Mouse (Mus musculus): ENCODE measurements at regions not wholly inside any gene's neighbourhood (a gene's known extent, or its start where the extent isn't known, plus 50 kb on each side); places are given as distances from the start of the nearest gene placed in this dataset.

DNA sequence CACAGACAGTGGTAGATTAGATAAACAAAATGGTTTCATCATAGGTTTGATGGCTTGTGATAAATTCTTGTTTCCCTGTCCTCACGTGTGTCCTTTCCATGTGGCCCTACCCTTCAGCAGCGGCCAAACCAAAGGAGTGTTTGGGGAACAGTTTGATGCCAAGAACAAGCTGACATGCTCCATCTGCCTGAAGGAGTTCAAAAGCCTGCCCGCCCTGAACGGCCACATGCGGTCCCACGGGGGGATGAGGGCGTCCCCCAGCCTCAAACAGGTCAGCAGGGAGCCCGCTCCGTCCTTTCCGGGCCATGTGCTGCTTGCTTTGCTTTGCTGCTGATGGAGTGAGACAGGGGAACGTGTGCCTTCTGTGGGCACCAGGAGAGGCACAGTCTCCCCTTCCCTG, 51.0 kb upstream of the Mrps10 start:
- TF ChIP-seq CTCF (IDR thresholded peaks at IDR 0.05; ENCODE audit: low read depth, low read length) (no peak), POLR2A (IDR thresholded peaks at IDR 0.05; ENCODE audit: extremely low read depth, insufficient read depth, low read length) (no peak)
- Histone ChIP-seq H3K4me3 (ENCODE audit: insufficient read depth, low read depth, low read length) (no peak overlapping the region), H3K27ac (replicated peaks; ENCODE audit: insufficient read depth, low read depth, low read length) (no peak overlapping the region), H3K79me2 (ENCODE audit: control insufficient read depth, insufficient read depth, low read length) (no peaks in the 10 kb centered on the region), H3K9ac (ENCODE audit: low read depth, low read length) (no peak overlapping the region), H3K36me3 (ENCODE audit: control insufficient read depth, insufficient read depth, low read length) (no peaks in the 10 kb centered on the region), H3K4me1 (ENCODE audit: control insufficient read depth, insufficient read depth, low read length) (no peaks in the 10 kb centered on the region), H3K27me3 (ENCODE audit: control insufficient read depth, insufficient read depth, low read length) (no peaks in the 10 kb centered on the region)
- DNase-seq (ENCODE audit: extremely low read depth, low read depth, low spot score) = no peak
- 94% methylated on average over 11 of the region's 11 CpGs for WGBS

GRCm38 (mm10) chr17:47313162-47313561, 55.5 kb upstream of the Mrps10 start:
- Histone ChIP-seq H3K27ac (replicated peaks; ENCODE audit: insufficient read depth, low read depth, low read length) (no peak overlapping the region), H3K4me3 (ENCODE audit: insufficient read depth, low read depth, low read length) (no peak overlapping the region), H3K9ac (ENCODE audit: low read depth, low read length) (no peak overlapping the region), H3K36me3 (ENCODE audit: control insufficient read depth, insufficient read depth, low read length) (no peaks in the 10 kb centered on the region), H3K27me3 (ENCODE audit: control insufficient read depth, insufficient read depth, low read length) (no peaks in the 10 kb centered on the region), H3K79me2 (ENCODE audit: control insufficient read depth, insufficient read depth, low read length) (no peaks in the 10 kb centered on the region), H3K4me1 (ENCODE audit: control insufficient read depth, insufficient read depth, low read length) (no peaks in the 10 kb centered on the region)
- DNase-seq (ENCODE audit: extremely low read depth, low read depth, low spot score) = no peak
- WGBS = 99% methylated on average over 7 of the region's 7 CpGs
- peak; percentile 25; the same call in 1 of the 2 replicates for TF ChIP-seq CTCF (IDR thresholded peaks at IDR 0.05; ENCODE audit: low read depth, low read length)
- no peak for TF ChIP-seq POLR2A (IDR thresholded peaks at IDR 0.05; ENCODE audit: extremely low read depth, insufficient read depth, low read length)

GRCm38 (mm10) chr17:47311272-47311671, 57.4 kb upstream of the Mrps10 start:
- no peak overlapping the region for H3K4me3 ChIP-seq (ENCODE audit: insufficient read depth, low read depth, low read length)
- WGBS = 85% methylated on average over 5 of the region's 5 CpGs
- H3K27ac ChIP-seq (replicated peaks; ENCODE audit: insufficient read depth, low read depth, low read length) = no peak overlapping the region
- no peak overlapping the region for H3K9ac ChIP-seq (ENCODE audit: low read depth, low read length)
- TF ChIP-seq POLR2A (IDR thresholded peaks at IDR 0.05; ENCODE audit: extremely low read depth, insufficient read depth, low read length) = no peak
- no peak for TF ChIP-seq CTCF (IDR thresholded peaks at IDR 0.05; ENCODE audit: low read depth, low read length)
- no peaks in the 10 kb centered on the region for H3K4me1 ChIP-seq (ENCODE audit: control insufficient read depth, insufficient read depth, low read length)
- H3K27me3 ChIP-seq (ENCODE audit: control insufficient read depth, insufficient read depth, low read length) = no peaks in the 10 kb centered on the region
- DNase-seq (ENCODE audit: extremely low read depth, low read depth, low spot score) = no peak
- no peaks in the 10 kb centered on the region for H3K79me2 ChIP-seq (ENCODE audit: control insufficient read depth, insufficient read depth, low read length)
- no peaks in the 10 kb centered on the region for H3K36me3 ChIP-seq (ENCODE audit: control insufficient read depth, insufficient read depth, low read length)

DNA sequence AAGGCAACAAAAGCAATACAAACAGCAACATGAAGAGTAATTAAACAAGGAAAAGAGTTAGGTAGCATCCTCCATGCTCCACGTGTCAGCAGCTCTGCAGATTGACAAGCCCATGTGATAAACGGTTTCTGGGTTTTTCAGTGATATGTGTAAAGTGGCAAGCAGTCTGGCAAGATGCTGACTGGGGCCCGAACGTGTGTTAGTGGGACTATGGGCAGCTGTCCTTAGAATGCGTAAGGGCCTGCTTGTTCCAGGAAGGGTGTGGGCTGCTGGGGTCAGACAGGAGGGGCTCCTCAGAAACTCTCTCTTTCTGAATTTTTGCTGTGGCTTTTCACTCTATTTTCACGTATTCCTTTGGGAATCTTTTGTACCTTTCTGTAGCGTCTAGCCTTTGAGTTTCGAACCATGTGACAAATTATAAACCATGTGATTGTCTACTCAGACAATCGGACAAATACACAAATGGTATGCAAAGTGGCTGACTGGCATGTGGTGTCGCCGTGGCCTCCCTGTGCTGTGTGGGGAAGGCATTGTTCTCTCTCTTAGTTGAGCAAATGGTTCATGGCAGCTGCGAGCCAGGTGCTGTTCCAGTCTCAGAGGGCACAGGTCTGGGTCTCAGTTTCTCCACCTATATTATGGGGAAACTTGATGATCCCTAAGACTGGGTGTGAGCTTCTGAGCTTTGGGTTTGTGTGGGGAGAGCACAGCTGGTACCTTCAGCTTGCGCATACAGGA, 62.5 kb upstream of the Mrps10 start:
- no peak for DNase-seq (ENCODE audit: extremely low read depth, low read depth, low spot score)
- Histone ChIP-seq H3K9ac (ENCODE audit: low read depth, low read length) (no peak overlapping the region), H3K4me1 (ENCODE audit: control insufficient read depth, insufficient read depth, low read length) (peaks cover 6% of the 10 kb centered on the region; the same call in 1 of the 2 replicates), H3K4me3 (ENCODE audit: insufficient read depth, low read depth, low read length) (no peak overlapping the region), H3K27ac (replicated peaks; ENCODE audit: insufficient read depth, low read depth, low read length) (no peak overlapping the region), H3K79me2 (ENCODE audit: control insufficient read depth, insufficient read depth, low read length) (no peaks in the 10 kb centered on the region), H3K27me3 (ENCODE audit: control insufficient read depth, insufficient read depth, low read length) (no peaks in the 10 kb centered on the region), H3K36me3 (ENCODE audit: control insufficient read depth, insufficient read depth, low read length) (no peaks in the 10 kb centered on the region)
- TF ChIP-seq POLR2A (IDR thresholded peaks at IDR 0.05; ENCODE audit: extremely low read depth, insufficient read depth, low read length) = no peak
- no peak for TF ChIP-seq CTCF (IDR thresholded peaks at IDR 0.05; ENCODE audit: low read depth, low read length)
- WGBS = 92% methylated on average over 13 of the region's 13 CpGs

DNA sequence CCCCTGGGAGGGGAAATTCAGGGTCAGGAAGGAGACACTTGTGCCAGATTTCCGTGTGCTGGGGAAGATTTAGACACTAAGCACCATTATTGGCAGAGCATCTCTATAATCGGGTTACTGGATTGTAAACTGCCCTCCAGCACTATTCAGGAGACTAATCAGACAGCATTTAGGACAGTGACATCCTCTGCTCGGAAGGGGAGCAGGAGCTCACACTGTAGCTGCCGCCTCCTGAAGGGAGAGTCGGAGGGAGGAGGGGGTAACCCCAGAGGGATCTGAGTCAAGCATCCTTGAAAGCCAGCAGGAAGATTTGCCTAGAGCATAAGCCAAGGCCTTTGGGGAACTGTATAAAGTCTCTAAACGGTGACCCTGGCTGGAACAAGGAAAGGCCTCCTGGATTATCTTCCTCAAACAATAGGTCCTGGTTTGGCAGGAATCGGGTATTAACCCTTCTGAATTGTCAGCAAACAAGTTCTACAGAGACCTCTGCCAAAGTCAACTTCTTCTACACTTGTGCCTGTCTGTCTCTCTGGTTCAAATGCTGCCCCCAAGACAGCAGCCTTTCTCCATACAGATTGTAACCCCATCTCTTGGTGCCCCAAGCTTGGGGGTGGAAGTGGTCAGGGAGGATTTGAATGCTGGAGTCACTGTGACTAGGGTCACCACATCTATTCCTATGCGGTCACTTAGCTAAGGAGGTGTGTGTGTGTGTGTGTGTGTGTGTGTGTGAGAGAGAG, 64.1 kb upstream of the Mrps10 start:
- Histone ChIP-seq H3K79me2 (ENCODE audit: control insufficient read depth, insufficient read depth, low read length) (no peaks in the 10 kb centered on the region), H3K4me3 (ENCODE audit: insufficient read depth, low read depth, low read length) (no peak overlapping the region), H3K27ac (replicated peaks; ENCODE audit: insufficient read depth, low read depth, low read length) (no peak overlapping the region), H3K4me1 (ENCODE audit: control insufficient read depth, insufficient read depth, low read length) (peaks cover 10% of the 10 kb centered on the region; the same call in 1 of the 2 replicates), H3K27me3 (ENCODE audit: control insufficient read depth, insufficient read depth, low read length) (no peaks in the 10 kb centered on the region), H3K36me3 (ENCODE audit: control insufficient read depth, insufficient read depth, low read length) (no peaks in the 10 kb centered on the region), H3K9ac (ENCODE audit: low read depth, low read length) (no peak overlapping the region)
- 44% methylated on average over 8 of the region's 8 CpGs for WGBS
- TF ChIP-seq CTCF (IDR thresholded peaks at IDR 0.05; ENCODE audit: low read depth, low read length) = no peak
- no peak for TF ChIP-seq POLR2A (IDR thresholded peaks at IDR 0.05; ENCODE audit: extremely low read depth, insufficient read depth, low read length)
- no peak for DNase-seq (ENCODE audit: extremely low read depth, low read depth, low spot score)

DNA sequence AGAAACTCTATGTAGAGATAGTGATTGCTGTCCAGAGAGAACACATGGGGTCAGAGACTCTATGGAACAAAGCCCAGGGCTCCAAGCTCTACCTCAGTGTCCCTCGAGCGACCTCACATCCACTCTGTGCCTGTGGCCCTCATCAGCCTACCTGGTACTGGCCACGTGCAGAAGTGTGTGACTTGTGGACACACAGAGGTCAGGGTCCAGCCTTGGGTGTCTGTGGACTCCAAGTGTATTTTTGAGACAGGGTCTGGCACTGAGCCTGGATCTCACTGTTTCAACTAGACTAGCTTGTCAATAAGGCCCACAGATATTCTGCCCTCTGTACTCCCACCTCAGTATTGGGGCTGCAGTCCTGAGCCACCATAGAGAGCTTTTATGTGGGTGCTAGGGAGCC, 65.1 kb upstream of the Mrps10 start:
- DNase-seq (ENCODE audit: extremely low read depth, low read depth, low spot score) = peak; percentile 94
- peak overlapping the region; percentile 7; the same call in 1 of the 2 replicates for H3K27ac ChIP-seq (replicated peaks; ENCODE audit: insufficient read depth, low read depth, low read length)
- H3K27me3 ChIP-seq (ENCODE audit: control insufficient read depth, insufficient read depth, low read length) = no peaks in the 10 kb centered on the region
- H3K4me1 ChIP-seq (ENCODE audit: control insufficient read depth, insufficient read depth, low read length) = peaks cover 13% of the 10 kb centered on the region; the same call in 1 of the 2 replicates
- no peak overlapping the region for H3K4me3 ChIP-seq (ENCODE audit: insufficient read depth, low read depth, low read length)
- H3K9ac ChIP-seq (ENCODE audit: low read depth, low read length) = no peak overlapping the region
- H3K36me3 ChIP-seq (ENCODE audit: control insufficient read depth, insufficient read depth, low read length) = no peaks in the 10 kb centered on the region
- TF ChIP-seq CTCF (IDR thresholded peaks at IDR 0.05; ENCODE audit: low read depth, low read length) (no peak), POLR2A (IDR thresholded peaks at IDR 0.05; ENCODE audit: extremely low read depth, insufficient read depth, low read length) (no peak)
- H3K79me2 ChIP-seq (ENCODE audit: control insufficient read depth, insufficient read depth, low read length) = no peaks in the 10 kb centered on the region
- 30% methylated on average over 3 of the region's 3 CpGs for WGBS

Measured in liver, adult 2 months (tissue).